ENCODE assay signal across 8 mouse cellular contexts in the genomic region with DNA sequence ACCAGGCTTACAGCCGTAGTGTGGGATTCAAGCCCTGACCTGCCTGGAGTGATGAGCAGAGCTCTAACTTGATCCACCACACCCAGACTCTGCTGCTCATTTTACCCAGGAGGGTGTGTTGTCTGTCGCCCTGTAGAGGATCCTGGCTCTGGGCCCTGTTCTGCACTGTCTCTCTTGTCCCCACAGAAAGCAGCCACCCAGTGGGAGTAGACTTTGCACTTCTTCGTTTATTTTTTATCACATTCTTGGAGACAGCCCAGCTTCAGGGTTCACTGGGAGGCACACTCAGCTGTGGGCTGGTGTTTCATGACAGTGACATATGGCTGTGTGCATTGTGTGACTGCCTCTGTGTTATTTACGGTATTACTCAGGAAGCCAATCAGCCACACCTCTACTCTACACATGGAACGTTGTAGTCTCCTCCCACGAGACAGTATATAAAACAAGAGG. TPM values are rescaled to one million over a fixed set of nuclear protein-coding genes. Genes with fewer than 3 reads are reported as not detected.
A peak's percentile ranks its signal among the peaks of the same experiment; 100 is the strongest.
DNase-seq lines count a peak whose midpoint lies in the region; ATAC-seq and TF ChIP-seq lines count a peak whose summit lies in the region.

No protein-coding gene starts in this region.

- no peak overlapping the region for H3K4me2 ChIP-seq in liver, embryonic 14.5 days (ENCODE audit: low read depth)
- 0 out of 2 replicates have a peak overlapping the region, but pooled peaks have one; percentile 37 for H3K4me2 ChIP-seq in stomach, embryonic 15.5 days

- no peak overlapping the region for H3K27ac ChIP-seq in liver, embryonic 14.5 days
- H3K27ac ChIP-seq in stomach, embryonic 15.5 days, result peak overlapping the region; percentile 79

- H3K9me3 ChIP-seq in liver, embryonic 14.5 days (ENCODE audit: control insufficient read depth, low read length), result no peaks in the 10 kb centered on the region
- no peaks in the 10 kb centered on the region for H3K9me3 ChIP-seq in stomach, embryonic 15.5 days

- ATAC-seq in liver, embryonic 14.5 days (ENCODE audit: insufficient read depth), result peak; percentile 50
- ATAC-seq in stomach, embryonic 15.5 days (ENCODE audit: insufficient read depth, low FRiP score, low read depth), result peak; percentile 70

- no peak for TF ChIP-seq EP300 in liver, embryonic 14.5 days (IDR thresholded peaks at IDR 0.05; ENCODE audit: low read depth)

- no peak for TF ChIP-seq CTCF in liver, embryonic 14.5 days (IDR thresholded peaks at IDR 0.05; ENCODE audit: low read depth)

- intact Hi-C loops in heart, postnatal 10 days (cut with DNase I), result no loop called here

- WGBS in liver, embryonic 14.5 days (ENCODE audit: insufficient replicate concordance), result 15% methylated on average over 6 of the region's 6 CpGs
- WGBS in stomach, embryonic 15.5 days, result 11% methylated on average over 6 of the region's 6 CpGs

- H3K4me3 ChIP-seq in liver, embryonic 14.5 days (ENCODE audit: insufficient read depth in 1 of 2, low read depth in 2 of 2, low read length in 2 of 2), result no peak overlapping the region
- no peak overlapping the region for H3K4me3 ChIP-seq in stomach, embryonic 15.5 days (replicated peaks)

- H3K9ac ChIP-seq in liver, embryonic 14.5 days (replicated peaks), result no peak overlapping the region
- H3K9ac ChIP-seq in stomach, embryonic 15.5 days, result no peak overlapping the region

- no peaks in the 10 kb centered on the region for H3K27me3 ChIP-seq in liver, embryonic 14.5 days (ENCODE audit: control insufficient read depth, insufficient read depth, low read length)
- no peaks in the 10 kb centered on the region for H3K27me3 ChIP-seq in stomach, embryonic 15.5 days (replicated peaks)

- no peaks in the 10 kb centered on the region for H3K36me3 ChIP-seq in liver, embryonic 14.5 days (replicated peaks; ENCODE audit: control insufficient read depth, insufficient read depth, low read depth)
- H3K36me3 ChIP-seq in stomach, embryonic 15.5 days, result no peaks in the 10 kb centered on the region

- DNase-seq in heart, adult 11 months, result peak; percentile 93
- no peak for DNase-seq in heart, postnatal 10 days
- DNase-seq in embryo, embryonic 10.5 days (ENCODE audit: low spot score), result peak; percentile 19
- DNase-seq in kidney, adult 8-10 months, result peak; percentile 68 to 82
- DNase-seq in liver, embryonic 14.5 days (ENCODE audit: low read depth in 3 of 3, low spot score in 3 of 3), result no peak
- no peak for DNase-seq in thymus, postnatal 36 days
- DNase-seq in retina, postnatal 1 day, result no peak

- H3K4me1 ChIP-seq in liver, embryonic 14.5 days (replicated peaks; ENCODE audit: control insufficient read depth in 2 of 2, insufficient read depth in 2 of 2, low read length in 1 of 2), result peaks cover 0 to 18% of the 10 kb centered on the region in 2 experiments; a peak in 2 of 4 replicates
- H3K4me1 ChIP-seq in stomach, embryonic 15.5 days, result peaks cover 23% of the 10 kb centered on the region; the same call in 1 of the 2 replicates

RNA-seq across cellular contexts. Expression of a gene that starts 23.6 kb away (rescaled TPM):
- total RNA-seq in heart, postnatal 10 days (2021), result 1 to 10 TPM; 4.4 to 6.7 TPM
- polyA plus RNA-seq in liver, embryonic 14.5 days (2012; rRNA removed), result 1.8 and 2.8 TPM in 2 replicates
- polyA plus RNA-seq in liver, embryonic 14.5 days (2014; fragmentation: Nextera tagmentation; extraction: Ambion mirVana), result 1.6 and 1.7 TPM in 2 replicates
- polyA plus RNA-seq in stomach, embryonic 15.5 days (2015; fragmentation: Nextera tagmentation; extraction: Ambion mirVana), result 15.8 and 16.8 TPM in 2 replicates

RNA-seq across cellular contexts. Expression of a gene that starts 28.1 kb away (rescaled TPM):
- 1 to 10 TPM; 3.9 to 4.3 TPM for total RNA-seq in heart, postnatal 10 days (2021)
- 3.4 and 4.3 TPM in 2 replicates for polyA plus RNA-seq in liver, embryonic 14.5 days (2012; rRNA removed)
- polyA plus RNA-seq in liver, embryonic 14.5 days (2014; fragmentation: Nextera tagmentation; extraction: Ambion mirVana), result 5.2 and 6.7 TPM in 2 replicates
- 14.1 and 15.8 TPM in 2 replicates for polyA plus RNA-seq in stomach, embryonic 15.5 days (2015; fragmentation: Nextera tagmentation; extraction: Ambion mirVana)

RNA-seq across cellular contexts. Expression of a gene that starts 33.4 kb away (rescaled TPM):
- total RNA-seq in heart, postnatal 10 days (2021), result not detected
- polyA plus RNA-seq in liver, embryonic 14.5 days (2012; rRNA removed), result 0.05 and 0.08 TPM in 2 replicates
- not detected in 2 replicates for polyA plus RNA-seq in liver, embryonic 14.5 days (2014; fragmentation: Nextera tagmentation; extraction: Ambion mirVana)
- 0.13 and 0.44 TPM in 2 replicates for polyA plus RNA-seq in stomach, embryonic 15.5 days (2015; fragmentation: Nextera tagmentation; extraction: Ambion mirVana)

RNA-seq across cellular contexts. Expression of a gene that starts 34.0 kb away (rescaled TPM):
- total RNA-seq in heart, postnatal 10 days (2021), result not detected
- not detected in 2 replicates for polyA plus RNA-seq in liver, embryonic 14.5 days (2012; rRNA removed)
- not detected in 2 replicates for polyA plus RNA-seq in liver, embryonic 14.5 days (2014; fragmentation: Nextera tagmentation; extraction: Ambion mirVana)
- not detected in 2 replicates for polyA plus RNA-seq in stomach, embryonic 15.5 days (2015; fragmentation: Nextera tagmentation; extraction: Ambion mirVana)

RNA-seq across cellular contexts. Expression of a gene that starts 45.0 kb away (rescaled TPM):
- total RNA-seq in heart, postnatal 10 days (2021), result 10 to 100 TPM; 54.9 to 60.4 TPM
- polyA plus RNA-seq in liver, embryonic 14.5 days (2012; rRNA removed), result 22.3 and 29.7 TPM in 2 replicates
- 49.5 and 54.9 TPM in 2 replicates for polyA plus RNA-seq in liver, embryonic 14.5 days (2014; fragmentation: Nextera tagmentation; extraction: Ambion mirVana)
- polyA plus RNA-seq in stomach, embryonic 15.5 days (2015; fragmentation: Nextera tagmentation; extraction: Ambion mirVana), result 94.1 and 94.7 TPM in 2 replicates

Comparison
In these comparisons a context has a peak if more than half of its experiments do, and no peak if none do; other contexts are left out.
1. DNase-seq: peak in heart, adult 11 months (single experiment), embryo, embryonic 10.5 days (single experiment) and kidney, adult 8-10 months (2 of 2); none in heart, postnatal 10 days (0 of 2), liver, embryonic 14.5 days (0 of 3), thymus, postnatal 36 days (0 of 2) and retina, postnatal 1 day (single experiment).